Mouse (Mus musculus): ENCODE results near the gene Gm2431.
"Not testable (repeated sequence)": the region's sequence is repeated elsewhere in the genome, so short reads cannot be mapped to it uniquely, and the experiment has no call there.

Gene Gm2431

GRCm38 (mm10) chr7:142258254-142258653 lies at the start of gene Gm2431:
Gene Gm2431 (minus strand): TSS chr7:142258354.
- ChIA-PET POLR2A (interaction anchor here in 2 of 4 experiments (0.7 kb wide), 2 partner anchors 240 to 467 kb away, joined by 3 read pairs; no protein-coding TSS in a partner anchor), CTCF (interaction anchor here in 3 of 4 experiments (1.4 to 1.7 kb wide), 3 partner anchors 8 to 26 kb away, joined by 3 to 5 read pairs (median 4); no protein-coding TSS in a partner anchor)

DNA sequence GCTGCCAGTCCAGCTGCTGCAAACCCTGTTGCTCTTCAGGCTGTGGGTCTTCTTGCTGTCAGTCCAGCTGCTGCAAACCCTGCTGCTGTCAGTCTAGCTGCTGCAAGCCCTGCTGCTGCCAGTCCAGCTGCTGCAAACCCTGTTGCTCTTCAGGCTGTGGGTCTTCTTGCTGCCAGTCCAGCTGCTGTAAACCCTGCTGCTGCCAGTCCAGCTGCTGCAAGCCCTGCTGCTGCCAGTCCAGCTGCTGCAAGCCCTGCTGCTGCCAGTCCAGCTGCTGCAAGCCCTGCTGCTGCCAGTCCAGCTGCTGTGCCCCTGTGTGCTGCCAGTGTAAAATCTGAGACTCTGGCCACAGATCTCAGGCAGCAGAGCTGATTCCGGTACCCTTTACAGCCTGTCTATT lies 45.8 kb upstream of the Gm2431 start:
- CTCF ChIA-PET, result interaction anchor here in 2 of 4 experiments (1.0 kb wide), 3 partner anchors 10 to 19 kb away, joined by 3 read pairs; no protein-coding TSS in a partner anchor
- POLR2A ChIA-PET, result not testable (repeated sequence)

DNA sequence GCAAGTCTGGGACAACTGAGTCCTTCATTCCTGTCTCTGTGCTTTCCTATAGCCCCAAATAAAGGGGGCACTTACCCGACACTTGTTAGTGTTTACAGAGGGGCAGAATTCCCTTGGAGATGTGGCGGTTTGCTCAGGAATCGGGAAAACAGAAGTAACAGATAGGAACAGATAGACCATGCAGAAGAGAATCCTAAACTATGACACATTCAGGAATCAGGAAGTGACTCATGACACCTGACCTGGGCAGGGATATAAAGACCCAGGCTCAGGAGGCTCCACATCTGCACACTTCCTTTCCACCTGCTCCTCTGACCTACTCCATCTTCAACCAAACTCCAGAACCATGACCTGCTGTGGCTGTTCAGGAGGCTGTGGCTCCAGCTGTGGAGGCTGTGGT lies 45.1 kb upstream of the Gm2431 start, which contains the start of gene Krtap5-4:
Gene Krtap5-4, plus strand, starts transcription at position 301 of the 400 bp plus-strand sequence.
- CTCF ChIA-PET, result interaction anchor here in 3 of 4 experiments (0.5 to 1.3 kb wide), 6 partner anchors 10 to 634 kb away, joined by 3 to 6 read pairs (median 3); no protein-coding TSS in a partner anchor
- POLR2A ChIA-PET, result no interaction called here

GRCm38 (mm10) chr7:142297018-142297417 lies 38.9 kb upstream of the Gm2431 start, which contains the start of gene Krtap5-1:
Gene Krtap5-1 (minus strand): TSS chr7:142297118.
- CTCF ChIA-PET, result interaction anchor here in 1 of 4 experiments (2.3 kb wide), 1 partner anchor 13 kb away, joined by 15 read pairs; no protein-coding TSS in a partner anchor
- POLR2A ChIA-PET, result not testable (repeated sequence)

DNA sequence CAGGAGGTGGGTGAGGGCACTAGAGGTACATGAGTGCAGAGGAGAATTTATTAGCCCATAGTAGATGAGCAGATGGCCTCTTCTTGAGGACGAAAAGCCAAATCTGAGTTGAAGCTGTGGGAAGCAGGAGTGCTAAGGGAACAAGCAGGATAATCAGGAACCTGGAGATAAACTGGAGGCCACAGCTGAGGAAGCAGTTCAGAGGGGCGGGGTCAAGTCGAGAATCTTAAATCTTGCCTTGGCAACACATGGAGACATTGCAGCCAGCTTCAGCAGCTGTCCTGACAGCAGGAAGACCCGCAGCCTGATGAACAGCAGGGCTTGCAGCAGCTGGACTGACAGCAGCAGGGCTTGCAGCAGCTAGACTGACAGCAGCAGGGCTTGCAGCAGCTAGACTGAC lies 38.0 kb upstream of the Gm2431 start:
- CTCF ChIA-PET, result interaction anchor here in 3 of 4 experiments (0.7 to 2.3 kb wide), 5 partner anchors 12 to 18 kb away, joined by 3 to 15 read pairs (median 6); no protein-coding TSS in a partner anchor
- POLR2A ChIA-PET, result not testable (repeated sequence)

DNA sequence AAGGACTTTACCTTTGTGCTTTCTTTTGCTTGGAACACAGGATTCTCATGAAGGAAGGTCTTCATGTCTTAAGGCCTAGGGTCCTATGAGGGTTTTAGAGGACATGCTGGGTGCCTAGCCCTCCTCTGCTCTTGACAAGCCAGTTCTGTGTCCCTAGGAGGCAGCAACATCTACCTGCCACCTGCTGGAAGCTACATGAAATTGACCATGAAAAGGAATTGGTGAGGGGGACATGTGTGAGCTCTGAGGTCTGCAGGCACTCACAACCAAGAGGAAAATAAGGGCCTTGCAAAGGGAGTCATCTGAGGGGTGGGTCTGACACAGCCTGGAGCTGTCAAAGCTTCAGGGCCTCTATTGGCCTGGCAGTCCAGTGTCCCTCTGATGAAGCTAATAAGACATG lies 37.3 kb upstream of the Gm2431 start:
- POLR2A ChIA-PET, result no interaction called here
- CTCF ChIA-PET, result interaction anchor here in 3 of 4 experiments (0.7 to 2.3 kb wide), 5 partner anchors 11 to 19 kb away, joined by 3 to 15 read pairs (median 6); no protein-coding TSS in a partner anchor

- ChIA-PET POLR2A (interaction anchor here in 2 of 4 experiments (0.6 to 0.7 kb wide), 4 partner anchors 16 to 527 kb away, joined by 3 to 11 read pairs (median 4); no protein-coding TSS in a partner anchor), CTCF (interaction anchor here (0.6 to 1.7 kb wide), 13 partner anchors 9 to 187 kb away, joined by 3 to 61 read pairs (median 5); no protein-coding TSS in a partner anchor)
These were observed 35.7 kb upstream of the Gm2431 start for GRCm38 (mm10) chr7:142293851-142294250.

DNA sequence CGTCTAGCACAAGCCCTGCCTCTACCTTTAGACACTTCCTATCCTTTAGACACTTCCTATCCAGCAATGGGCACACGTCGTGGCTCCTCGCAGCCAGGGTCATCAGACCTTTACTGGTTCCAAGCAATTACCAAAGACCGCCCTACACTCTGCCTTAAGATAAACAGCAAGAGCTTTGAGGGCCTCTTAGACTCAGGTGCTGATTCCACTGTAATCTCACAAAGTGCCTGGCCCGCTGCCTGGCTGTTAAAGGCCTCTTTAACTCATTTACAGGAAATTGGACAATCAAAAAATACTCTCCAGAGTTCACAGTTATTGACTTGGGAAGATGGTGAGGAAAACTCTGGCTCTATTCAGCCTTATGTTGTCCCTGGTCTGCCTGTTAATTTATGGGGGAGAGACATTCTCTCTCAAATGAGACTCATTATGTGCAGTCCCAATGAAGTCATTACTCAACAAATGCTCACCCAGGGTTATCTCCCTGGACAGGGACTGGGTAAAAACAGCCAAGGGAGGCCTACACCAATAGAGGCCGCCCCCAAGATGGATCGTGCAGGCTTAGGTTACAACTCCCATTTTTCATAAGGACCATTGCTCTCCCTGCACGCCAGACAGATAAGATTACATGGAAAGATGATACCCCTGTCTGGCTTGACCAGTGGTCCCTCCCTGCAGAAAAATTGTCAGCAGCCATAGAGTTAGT lies 27.9 kb upstream of the Gm2431 start:
- POLR2A ChIA-PET, CTCF ChIA-PET: not testable (repeated sequence)

- CTCF ChIA-PET, result interaction anchor here (0.6 to 2.2 kb wide), 45 partner anchors 8 to 391 kb away, joined by 3 to 18 read pairs (median 4); partner anchors contain the start of gene Gm10153 (in 1 of the 4)
- POLR2A ChIA-PET, result interaction anchor here in 2 of 4 experiments (0.7 to 1.8 kb wide), 10 partner anchors 9 to 383 kb away, joined by 3 to 11 read pairs (median 4); partner anchors contain the start of gene Dusp8 (in 1 of the 2)
These were observed 27.1 kb upstream of the Gm2431 start for GRCm38 (mm10) chr7:142285130-142285835.

DNA sequence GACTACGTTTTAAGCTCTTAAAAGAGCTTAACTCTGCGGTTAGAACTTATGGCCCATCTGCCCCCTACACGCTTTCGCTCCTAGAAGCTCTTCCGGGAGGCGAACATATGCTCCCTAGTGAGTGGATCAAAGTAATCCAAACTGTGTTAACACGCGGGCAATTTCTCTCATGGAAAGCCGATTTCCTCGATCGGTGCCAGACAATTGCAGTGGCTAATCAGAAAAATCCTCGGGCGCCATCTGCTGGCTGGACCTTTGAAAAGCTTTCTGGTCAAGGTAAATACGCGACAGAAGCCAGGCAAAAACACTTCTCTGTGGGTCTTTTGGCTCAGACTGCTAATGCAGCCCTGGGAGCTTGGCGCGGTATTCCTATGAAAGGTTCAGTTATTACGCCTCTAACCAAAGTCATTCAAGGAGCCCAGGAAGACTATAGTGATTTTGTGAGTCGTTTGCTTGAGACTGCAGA lies 26.5 kb upstream of the Gm2431 start:
- POLR2A ChIA-PET, result interaction anchor here in 3 of 4 experiments (0.6 to 1.8 kb wide), 16 partner anchors 9 to 382 kb away, joined by 3 to 11 read pairs (median 3); partner anchors contain the start of gene Dusp8 (in 1 of the 3)
- CTCF ChIA-PET, result interaction anchor here (0.6 to 2.2 kb wide), 71 partner anchors 9 to 619 kb away, joined by 3 to 18 read pairs (median 4); partner anchors contain the start of genes Dusp8 (in 1 of the 4) and Gm10153 (in 1 of the 4)

GRCm38 (mm10) chr7:142284023-142284591 lies 26.0 kb upstream of the Gm2431 start:
- POLR2A ChIA-PET, result interaction anchor here in 3 of 4 experiments (0.6 to 1.8 kb wide), 16 partner anchors 8 to 382 kb away, joined by 3 to 11 read pairs (median 3); partner anchors contain the start of gene Dusp8 (in 1 of the 3)
- CTCF ChIA-PET, result interaction anchor here (0.6 to 2.2 kb wide), 67 partner anchors 8 to 618 kb away, joined by 3 to 18 read pairs (median 4); partner anchors contain the start of genes Dusp8 (in 1 of the 4) and Gm10153 (in 1 of the 4)

GRCm38 (mm10) chr7:142282847-142283246 lies 24.7 kb upstream of the Gm2431 start:
- POLR2A ChIA-PET, CTCF ChIA-PET: not testable (repeated sequence)

GRCm38 (mm10) chr7:142279291-142279690 lies 21.1 kb upstream of the Gm2431 start:
- ChIA-PET CTCF (interaction anchor here in 1 of 4 experiments (0.8 kb wide), 1 partner anchor 28 kb away, joined by 3 read pairs; no protein-coding TSS in a partner anchor), POLR2A (interaction anchor here in 1 of 4 experiments (1.3 kb wide), 1 partner anchor 24 kb away, joined by 5 read pairs; no protein-coding TSS in a partner anchor)

- POLR2A ChIA-PET, result interaction anchor here in 1 of 4 experiments (0.7 kb wide), 1 partner anchor 16 kb away, joined by 6 read pairs; no protein-coding TSS in a partner anchor
- CTCF ChIA-PET, result interaction anchor here (0.6 to 2.0 kb wide), 16 partner anchors 10 to 648 kb away, joined by 3 to 61 read pairs (median 5); no protein-coding TSS in a partner anchor
These were observed 20.0 kb upstream of the Gm2431 start for GRCm38 (mm10) chr7:142278183-142278582.

DNA sequence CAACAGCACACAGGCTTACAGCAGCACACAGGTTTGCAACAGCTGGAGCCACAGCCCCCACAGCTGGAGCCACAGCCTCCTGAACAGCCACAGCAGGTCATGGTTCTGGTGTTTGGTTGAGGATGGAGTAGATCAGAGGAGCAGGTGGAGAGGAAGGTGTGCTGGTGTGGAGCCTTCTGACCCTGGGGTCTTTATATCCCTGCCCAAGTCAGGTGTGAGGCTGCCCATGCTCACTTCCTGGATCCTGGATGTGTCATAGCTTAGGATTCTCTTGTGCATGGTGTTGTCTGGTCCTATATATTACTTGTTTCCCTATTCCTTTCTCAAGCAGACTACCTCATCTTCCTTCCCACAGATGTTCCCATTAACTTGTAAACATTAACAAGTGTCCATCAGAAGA lies 16.1 kb upstream of the Gm2431 start, which contains the start of gene Gm4559:
Gene Gm4559, minus strand, starts transcription at position 101 of the 400 bp plus-strand sequence.
- POLR2A ChIA-PET, CTCF ChIA-PET: not testable (repeated sequence)

- CTCF ChIA-PET, result interaction anchor here (0.5 to 2.0 kb wide), 43 partner anchors 8 to 1226 kb away, joined by 3 to 14 read pairs (median 4); partner anchors contain the start of genes Gm10153 (in 1 of the 4) and Gm45337 (in 1 of the 4)
- POLR2A ChIA-PET, result interaction anchor here in 2 of 4 experiments (0.7 to 1.5 kb wide), 6 partner anchors 24 to 87 kb away, joined by 3 to 5 read pairs (median 4); no protein-coding TSS in a partner anchor
These were observed 2.6 kb downstream of the Gm2431 start for GRCm38 (mm10) chr7:142255517-142255916.

GRCm38 (mm10) chr7:142249824-142250223 lies 8.3 kb downstream of the Gm2431 start:
- POLR2A ChIA-PET, result interaction anchor here in 2 of 4 experiments (0.5 to 1.0 kb wide), 3 partner anchors 108 to 494 kb away, joined by 3 read pairs; no protein-coding TSS in a partner anchor

More at GRCm38 (mm10) chr7:142249824-142250223, 8.3 kb downstream of the Gm2431 start:
- CTCF ChIA-PET, result interaction anchor here (0.6 to 2.0 kb wide), 25 partner anchors 8 to 768 kb away, joined by 3 to 28 read pairs (median 4); partner anchors contain the start of genes Gm2431 (in 2 of the 4) and Gm45337 (in 1 of the 4)

Data from embryonic stem cell, embryonic (primary cell).